Mouse (Mus musculus) liver, adult (tissue): ENCODE results near the gene Mars.

ENCODE experiments used
- GATA4 ChIP-seq: IDR thresholded peaks from 2 replicates; pipeline ENCODE4 v1.6.1; 2014; ENCODE audit warnings: mild to moderate bottlenecking, low read length; ENCODE audit not compliant: insufficient replicate concordance

The Mars gene

GRCm38 (mm10) chr10:127264336-127264735 lies 47.2 kb downstream of the Mars start:
- no peak for TF ChIP-seq GATA4

- no peak for TF ChIP-seq GATA4
Measured at GRCm38 (mm10) chr10:127263631-127264030, 48.0 kb downstream of the Mars start.

- TF ChIP-seq GATA4: no peak
Measured at GRCm38 (mm10) chr10:127262548-127263398, 48.8 kb downstream of the Mars start, which contains the start of gene Kif5a. Gene Kif5a (minus strand): TSS chr10:127263348.

- TF ChIP-seq GATA4: no peak
Measured at GRCm38 (mm10) chr10:127261706-127262547, 49.7 kb downstream of the Mars start.

GRCm38 (mm10) chr10:127258489-127258888 lies 53.1 kb downstream of the Mars start:
- TF ChIP-seq GATA4: no peak

DNA sequence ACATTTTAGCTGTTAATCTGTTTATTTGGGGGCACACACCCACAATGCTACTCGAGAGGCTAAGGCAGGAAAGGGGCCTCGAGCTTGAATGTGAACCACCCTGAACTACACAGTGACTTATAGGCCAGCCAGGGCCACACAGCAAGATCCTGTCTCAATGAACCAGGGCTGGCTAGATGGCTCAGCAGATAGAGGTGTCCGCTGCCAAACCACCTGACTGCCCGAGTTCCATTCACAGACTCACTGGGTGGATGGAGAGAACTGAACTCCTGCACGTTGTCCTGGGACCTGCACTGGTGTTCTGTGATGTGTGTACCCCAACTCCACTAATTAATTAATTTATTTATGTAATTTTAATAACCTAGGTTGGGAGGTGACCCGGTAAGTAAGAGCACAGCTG lies 53.8 kb downstream of the Mars start:
- no peak for TF ChIP-seq GATA4

DNA sequence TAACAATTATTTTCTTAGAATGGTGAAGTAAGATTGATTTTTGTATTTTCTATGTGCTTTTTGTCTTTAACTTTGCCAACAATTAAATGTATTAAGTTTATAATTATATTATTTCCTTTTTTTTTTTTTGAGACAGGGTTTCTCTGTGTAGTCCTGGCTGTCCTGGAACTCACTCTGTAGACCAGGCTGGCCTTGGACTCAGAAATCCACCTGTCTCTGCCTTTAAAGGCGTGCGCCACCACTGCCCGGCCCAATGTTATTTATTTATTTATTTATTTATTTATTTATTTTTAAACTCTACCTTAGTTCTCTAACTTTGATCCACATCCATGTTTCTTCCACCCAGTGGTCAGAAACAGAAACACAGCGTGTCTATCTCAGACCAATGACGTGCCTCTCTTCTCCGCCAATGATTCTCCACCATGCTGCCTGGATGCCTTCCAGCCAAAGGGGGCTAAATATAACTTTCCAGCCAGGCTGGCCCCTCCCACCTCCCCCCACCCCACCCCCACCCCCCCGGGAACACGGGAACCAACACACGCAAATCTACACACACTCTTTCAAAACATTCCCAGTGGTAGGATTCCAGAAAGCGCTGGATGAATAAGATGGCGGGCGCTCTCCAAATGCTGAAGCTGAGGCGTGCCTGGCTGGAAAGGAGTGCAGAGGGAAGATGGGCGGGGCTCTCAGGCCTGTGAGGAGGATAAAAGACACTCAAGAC lies 55.8 kb downstream of the Mars start:
- TF ChIP-seq GATA4: no peak

GRCm38 (mm10) chr10:127250810-127251209 lies 60.8 kb downstream of the Mars start:
- no peak for TF ChIP-seq GATA4
